Comparison of ENCODE assay signal across 13 mouse cellular contexts in the genomic region with DNA sequence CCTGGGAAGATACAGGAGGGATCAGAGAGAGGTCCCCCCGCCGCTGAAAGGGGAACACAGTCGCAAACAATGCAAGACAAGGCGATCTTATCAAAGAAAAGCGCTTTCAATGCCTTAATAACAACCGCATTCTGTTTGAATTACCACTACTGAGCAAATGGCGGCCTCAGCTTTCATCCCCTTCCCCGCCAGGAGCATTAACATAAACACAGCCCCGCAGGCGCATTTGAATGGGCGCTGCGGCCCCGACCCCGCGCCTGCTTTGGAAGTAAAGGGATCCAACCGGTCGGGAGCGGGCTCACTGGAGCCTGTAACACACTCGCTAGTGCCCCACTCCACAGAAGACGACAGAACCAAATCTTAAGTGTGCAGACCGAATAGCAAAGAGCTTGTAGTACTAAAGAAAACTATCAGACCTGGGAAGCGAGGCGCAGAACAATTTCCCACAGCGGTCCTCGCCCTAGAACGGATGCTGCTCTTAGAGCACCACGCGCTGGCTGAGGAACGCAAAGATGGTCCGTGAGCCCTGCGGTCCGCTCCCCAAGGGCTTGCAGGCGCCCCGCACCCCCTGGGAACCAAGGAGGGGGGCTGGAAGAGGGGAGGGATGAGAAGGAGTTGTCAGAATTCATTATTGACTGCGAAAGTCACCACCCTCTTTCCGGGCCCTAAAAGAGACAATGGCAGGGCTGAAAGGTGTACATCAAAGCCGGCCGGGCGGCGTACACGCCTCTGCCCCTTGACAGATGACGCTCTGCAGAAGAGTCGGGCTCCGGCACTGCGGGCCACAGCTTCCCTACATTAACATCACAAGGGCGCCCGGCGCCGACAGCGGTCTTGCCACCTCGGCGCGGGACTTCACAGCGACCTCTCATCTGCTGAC. TPM values are rescaled to one million over a fixed set of nuclear protein-coding genes. Genes with fewer than 3 reads are reported as not detected.
A peak's percentile ranks its signal among the peaks of the same experiment; 100 is the strongest.
DNase-seq lines count a peak whose midpoint lies in the region; ATAC-seq lines count a peak whose summit lies in the region.
"Had no signal": no experiment of that assay in that cellular context is flagged by ENCODE, and none has a peak within 500 bp of the region (broad histone marks: within the 10 kb centered on the region; RNA-seq: fewer than 3 reads in every experiment).

No protein-coding gene starts in this region.

- H3K4me2 ChIP-seq in heart, embryonic 13.5 days, result peak overlapping the region; percentile 18; the same call in 1 of the 2 replicates
- H3K4me2 ChIP-seq in embryonic facial prominence, embryonic 14.5 days (ENCODE audit: low read depth, low read length), result no peak overlapping the region
- no peak overlapping the region; the same call in 1 of the 2 replicates for H3K4me2 ChIP-seq in midbrain, embryonic 13.5 days (replicated peaks)
- H3K4me2 ChIP-seq: forebrain, embryonic 15.5 days had no signal

- under 1% methylated on average over 54 of the region's 54 CpGs for WGBS in heart, embryonic 13.5 days
- under 1% methylated on average over 44 of the region's 54 CpGs for WGBS in embryonic facial prominence, embryonic 14.5 days
- WGBS in midbrain, embryonic 13.5 days, result under 1% methylated on average over 54 of the region's 54 CpGs

- peaks cover 39% of the 10 kb centered on the region for H3K4me1 ChIP-seq in heart, embryonic 13.5 days
- peaks cover 2% of the 10 kb centered on the region; the same call in 1 of the 2 replicates for H3K4me1 ChIP-seq in embryonic facial prominence, embryonic 14.5 days (ENCODE audit: control insufficient read depth, insufficient read depth, low read length)
- peaks cover 28% of the 10 kb centered on the region for H3K4me1 ChIP-seq in midbrain, embryonic 13.5 days (replicated peaks)

- ATAC-seq in heart, embryonic 13.5 days (ENCODE audit: extremely low read depth, insufficient number of reproducible peaks, low FRiP score, low TSS enrichment), result no peak
- no peak for ATAC-seq in embryonic facial prominence, embryonic 14.5 days (ENCODE audit: low read depth)
- ATAC-seq in midbrain, embryonic 13.5 days, result no peak
- ATAC-seq: forebrain, embryonic 15.5 days; inflammation-experienced regulatory T-cells, adult 6 months had no signal

- H3K36me3 ChIP-seq in heart, embryonic 13.5 days, result no peaks in the 10 kb centered on the region
- no peaks in the 10 kb centered on the region for H3K36me3 ChIP-seq in embryonic facial prominence, embryonic 14.5 days (ENCODE audit: control insufficient read depth, insufficient read depth, low read length)
- no peaks in the 10 kb centered on the region for H3K36me3 ChIP-seq in midbrain, embryonic 13.5 days
- H3K36me3 ChIP-seq: forebrain, embryonic 15.5 days had no signal

- peaks cover 100% of the 10 kb centered on the region for H3K27me3 ChIP-seq in heart, embryonic 13.5 days (replicated peaks)
- peaks cover 100% of the 10 kb centered on the region for H3K27me3 ChIP-seq in embryonic facial prominence, embryonic 14.5 days (replicated peaks; ENCODE audit: control insufficient read depth, insufficient read depth, low read length)
- H3K27me3 ChIP-seq in midbrain, embryonic 13.5 days, result peaks cover 100% of the 10 kb centered on the region

- no peak overlapping the region for H3K9ac ChIP-seq in heart, embryonic 13.5 days
- no peak overlapping the region for H3K9ac ChIP-seq in embryonic facial prominence, embryonic 14.5 days (ENCODE audit: low read depth, low read length)
- no peak overlapping the region for H3K9ac ChIP-seq in midbrain, embryonic 13.5 days (replicated peaks)
- H3K9ac ChIP-seq: forebrain, embryonic 15.5 days had no signal

- DNase-seq in heart, adult 9 months (ENCODE audit: low spot score in 2 of 2), result no peak
- DNase-seq in ES-CJ7 (ENCODE audit: low read depth, low spot score) (peak; percentile 88), adipocyte (ENCODE audit: low spot score) (no peak)
- DNase-seq in embryonic facial prominence, embryonic 14.5 days (ENCODE audit: low spot score), result no peak
- no peak for DNase-seq in c-Kit-positive CD71-positive TER-119-positive erythroid progenitor cells, embryonic 14.5 days (ENCODE audit: low spot score)
- DNase-seq in kidney, postnatal 4 days, result no peak
- DNase-seq: thymus, postnatal 25 days had no signal

- H3K27ac ChIP-seq in heart, embryonic 13.5 days (replicated peaks), result no peak overlapping the region
- no peak overlapping the region for H3K27ac ChIP-seq in embryonic facial prominence, embryonic 14.5 days (replicated peaks; ENCODE audit: low read depth, low read length)
- H3K27ac ChIP-seq in midbrain, embryonic 13.5 days, result no peak overlapping the region
- H3K27ac ChIP-seq: forebrain, embryonic 15.5 days; macrophage had no signal

- H3K9me3 ChIP-seq in heart, embryonic 13.5 days, result no peaks in the 10 kb centered on the region
- no peaks in the 10 kb centered on the region for H3K9me3 ChIP-seq in embryonic facial prominence, embryonic 14.5 days (ENCODE audit: control insufficient read depth, low read length)
- H3K9me3 ChIP-seq in midbrain, embryonic 13.5 days, result no peaks in the 10 kb centered on the region
- H3K9me3 ChIP-seq: forebrain, embryonic 15.5 days had no signal

- H3K4me3 ChIP-seq in heart, embryonic 13.5 days, result 0 out of 2 replicates have a peak overlapping the region, but pooled peaks have one; percentile 17
- 0 out of 2 replicates have a peak overlapping the region, but pooled peaks have one; percentile 3 for H3K4me3 ChIP-seq in embryonic facial prominence, embryonic 14.5 days (ENCODE audit: low read depth, low read length)
- H3K4me3 ChIP-seq in midbrain, embryonic 13.5 days (replicated peaks), result peak overlapping the region; percentile 9; the same call in 1 of the 2 replicates
- H3K4me3 ChIP-seq: forebrain, embryonic 15.5 days had no signal

RNA-seq across cellular contexts. Expression of a gene that starts 2.6 kb away (rescaled TPM):
- polyA plus RNA-seq in heart, embryonic 13.5 days (2015; fragmentation: Nextera tagmentation; extraction: Ambion mirVana), result not detected in 2 replicates
- not detected in 2 replicates for polyA plus RNA-seq in embryonic facial prominence, embryonic 14.5 days (2014; fragmentation: Nextera tagmentation; extraction: Ambion mirVana)
- polyA plus RNA-seq in midbrain, embryonic 13.5 days (2015; fragmentation: Nextera tagmentation; extraction: Ambion mirVana), result not detected in 2 replicates
- polyA plus RNA-seq: forebrain, embryonic 15.5 days; heart, embryonic 14.5 days; inflammation-experienced regulatory T-cells, adult 6 months; macrophage had no signal

RNA-seq across cellular contexts. Expression of a gene that starts 17.7 kb away (rescaled TPM):
- not detected in 2 replicates for polyA plus RNA-seq in heart, embryonic 13.5 days (2015; fragmentation: Nextera tagmentation; extraction: Ambion mirVana)
- not detected in 2 replicates for polyA plus RNA-seq in embryonic facial prominence, embryonic 14.5 days (2014; fragmentation: Nextera tagmentation; extraction: Ambion mirVana)
- polyA plus RNA-seq in midbrain, embryonic 13.5 days (2015; fragmentation: Nextera tagmentation; extraction: Ambion mirVana), result not detected in 2 replicates
- polyA plus RNA-seq: forebrain, embryonic 15.5 days; heart, embryonic 14.5 days; inflammation-experienced regulatory T-cells, adult 6 months; macrophage had no signal

RNA-seq across cellular contexts. Expression of a gene that starts 34.8 kb away (rescaled TPM):
- not detected in 2 replicates for polyA plus RNA-seq in heart, embryonic 13.5 days (2015; fragmentation: Nextera tagmentation; extraction: Ambion mirVana)
- polyA plus RNA-seq in embryonic facial prominence, embryonic 14.5 days (2014; fragmentation: Nextera tagmentation; extraction: Ambion mirVana), result not detected in 2 replicates
- not detected in 2 replicates for polyA plus RNA-seq in midbrain, embryonic 13.5 days (2015; fragmentation: Nextera tagmentation; extraction: Ambion mirVana)
- polyA plus RNA-seq: forebrain, embryonic 15.5 days; heart, embryonic 14.5 days; inflammation-experienced regulatory T-cells, adult 6 months; macrophage had no signal
